13 mouse cellular contexts compared by ENCODE assay signal in genomic region chr12:25089433-25089832, GRCm38 (mm10).
"Had no signal": no experiment of that assay in that cellular context is flagged by ENCODE, and none has a peak within 500 bp of the region (broad histone marks: within the 10 kb centered on the region; RNA-seq: fewer than 3 reads in every experiment).

No protein-coding gene starts in this region.

- H3K4me3 ChIP-seq: midbrain, embryonic 10.5 days; midbrain, embryonic 12.5 days; neural tube, embryonic 12.5 days; stomach, embryonic 15.5 days had no signal

- H3K9ac ChIP-seq: lung, embryonic 14.5 days; midbrain, embryonic 12.5 days; neural tube, embryonic 12.5 days; stomach, embryonic 15.5 days had no signal

- H3K27me3 ChIP-seq: neural tube, embryonic 12.5 days; stomach, embryonic 15.5 days had no signal

- H3K27ac ChIP-seq: midbrain, embryonic 10.5 days; midbrain, embryonic 12.5 days; neural tube, embryonic 12.5 days; stomach, embryonic 15.5 days; stomach, postnatal 0 days had no signal

- H3K9me3 ChIP-seq: midbrain, embryonic 10.5 days; midbrain, embryonic 12.5 days; neural tube, embryonic 12.5 days; stomach, embryonic 15.5 days had no signal

- DNase-seq: lung, embryonic 14.5 days; lung, postnatal 10 days; lung, postnatal 4 days; midbrain, embryonic 14.5 days; right cerebral cortex, postnatal 14 days; thymus, adult 2 months; thymus, postnatal 25 days; thymus, postnatal 4 days had no signal

- H3K4me2 ChIP-seq: lung, embryonic 14.5 days; midbrain, embryonic 12.5 days; neural tube, embryonic 12.5 days; stomach, embryonic 15.5 days had no signal

- H3K36me3 ChIP-seq: midbrain, embryonic 12.5 days; neural tube, embryonic 12.5 days; stomach, embryonic 15.5 days had no signal
